Mouse (Mus musculus): Measurements from ENCODE around the gene Sh3rf3. TPM values are rescaled to one million over a fixed set of nuclear protein-coding genes. Genes with fewer than 3 reads are reported as not detected.

The Sh3rf3 gene
- polyA plus RNA-seq, 1 experiment, result 0.44 TPM

DNA sequence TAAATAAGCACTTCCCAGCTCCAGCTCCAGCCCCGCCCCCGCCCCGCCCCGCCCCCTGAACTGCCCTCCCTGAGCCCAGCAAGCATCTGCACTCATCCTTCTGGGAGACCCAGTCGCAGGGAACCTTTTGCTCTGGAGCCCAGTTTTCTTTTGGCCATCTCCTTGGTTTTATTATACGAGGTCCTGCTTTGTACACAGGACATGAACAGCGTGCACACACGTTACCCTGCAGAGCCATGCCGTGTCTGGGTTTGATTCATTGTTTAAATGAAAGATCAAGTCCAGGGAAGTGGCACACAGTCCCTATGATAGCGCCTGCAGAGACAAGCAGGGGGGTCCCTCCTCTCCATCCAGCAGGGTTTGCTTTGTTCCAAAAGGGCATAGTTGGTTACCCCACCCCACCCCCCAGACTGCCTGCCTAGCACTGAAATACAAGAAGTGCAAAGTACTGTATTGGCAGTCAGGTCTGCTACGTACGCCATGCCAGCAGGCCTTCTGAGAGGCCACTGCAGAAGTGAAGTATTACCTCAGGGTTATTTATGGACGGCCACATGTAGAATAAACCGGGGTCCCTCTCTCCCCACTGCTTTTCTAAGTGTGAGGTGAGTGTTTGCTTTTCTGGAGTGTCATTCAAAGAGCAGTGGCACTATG is 41.5 kb downstream of the Sh3rf3 start:
- no peaks in the 10 kb centered on the region for H3K4me1 ChIP-seq (ENCODE audit: control insufficient read depth, insufficient read depth, insufficient read length, low read length)
- no peaks in the 10 kb centered on the region for H3K27me3 ChIP-seq (ENCODE audit: control insufficient read depth, insufficient read depth, low read length)
- H3K36me3 ChIP-seq (ENCODE audit: control insufficient read depth, insufficient read depth, low read length), result no peaks in the 10 kb centered on the region
- TF ChIP-seq CTCF (IDR thresholded peaks at IDR 0.05; ENCODE audit: extremely low read depth, insufficient read length, insufficient replicate concordance, low read depth, low read length) (no peak), POLR2A (IDR thresholded peaks at IDR 0.05; ENCODE audit: low read depth, low read length) (no peak)
- H3K27ac ChIP-seq (ENCODE audit: insufficient read depth, low read depth, low read length), result no peak overlapping the region
- 15% methylated on average over 14 of the region's 14 CpGs for WGBS
- no peak overlapping the region for H3K4me3 ChIP-seq (ENCODE audit: low read depth, low read length)

DNA sequence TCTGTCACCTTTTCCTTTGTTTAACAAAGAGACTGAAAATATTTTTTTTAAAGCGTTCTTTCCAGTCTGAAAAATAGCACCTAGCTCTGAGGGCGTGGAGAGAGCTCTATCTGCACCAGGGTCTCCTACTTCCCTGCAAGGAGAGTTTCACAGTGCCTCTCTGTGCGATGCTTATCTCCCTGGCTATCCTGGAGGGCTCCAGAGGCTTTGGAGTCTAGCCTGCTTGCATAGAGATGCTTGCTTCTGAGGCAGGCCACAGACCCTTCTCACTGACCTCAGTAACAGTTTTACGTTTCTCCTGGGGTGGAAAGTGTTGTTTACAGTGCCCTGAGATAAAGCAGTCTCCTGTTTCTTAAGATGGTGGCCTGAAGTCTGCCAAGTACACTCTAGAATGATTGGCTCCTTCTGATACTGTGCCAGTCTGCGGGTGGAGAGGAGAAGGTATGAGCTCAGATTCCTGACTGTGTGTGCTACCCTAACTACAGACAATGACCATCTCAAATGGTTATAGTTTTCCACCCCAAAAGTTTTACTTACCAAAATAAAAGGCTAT is 42.1 kb downstream of the Sh3rf3 start:
- no peak overlapping the region for H3K27ac ChIP-seq (ENCODE audit: insufficient read depth, low read depth, low read length)
- H3K27me3 ChIP-seq (ENCODE audit: control insufficient read depth, insufficient read depth, low read length), result no peaks in the 10 kb centered on the region
- H3K4me3 ChIP-seq (ENCODE audit: low read depth, low read length), result no peak overlapping the region
- no peaks in the 10 kb centered on the region for H3K4me1 ChIP-seq (ENCODE audit: control insufficient read depth, insufficient read depth, insufficient read length, low read length)
- H3K36me3 ChIP-seq (ENCODE audit: control insufficient read depth, insufficient read depth, low read length), result no peaks in the 10 kb centered on the region
- WGBS, result 39% methylated on average over 5 of the region's 5 CpGs
- TF ChIP-seq CTCF (IDR thresholded peaks at IDR 0.05; ENCODE audit: extremely low read depth, insufficient read length, insufficient replicate concordance, low read depth, low read length) (no peak), POLR2A (IDR thresholded peaks at IDR 0.05; ENCODE audit: low read depth, low read length) (no peak)

DNA sequence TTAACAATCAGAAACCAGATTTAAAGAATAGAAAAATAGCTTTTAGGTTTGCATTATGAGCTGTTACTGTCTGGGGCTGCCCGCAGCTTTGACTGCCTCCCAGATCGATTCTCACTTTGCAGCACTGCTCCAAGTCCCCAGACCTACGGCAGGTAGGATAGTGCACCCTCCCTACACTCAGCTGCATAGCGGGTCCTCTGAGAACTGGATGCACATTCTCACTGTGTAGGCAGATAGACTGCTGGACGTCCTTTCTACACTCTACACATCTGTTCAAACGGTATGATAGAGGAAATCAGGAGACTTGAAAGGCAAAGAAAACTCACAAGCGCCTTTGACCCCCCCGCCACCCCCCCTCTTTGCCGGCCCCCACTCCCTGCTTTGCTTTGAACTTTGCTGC is 42.7 kb downstream of the Sh3rf3 start:
- no peaks in the 10 kb centered on the region for H3K36me3 ChIP-seq (ENCODE audit: control insufficient read depth, insufficient read depth, low read length)
- no peaks in the 10 kb centered on the region for H3K27me3 ChIP-seq (ENCODE audit: control insufficient read depth, insufficient read depth, low read length)
- no peak overlapping the region for H3K27ac ChIP-seq (ENCODE audit: insufficient read depth, low read depth, low read length)
- no peaks in the 10 kb centered on the region for H3K4me1 ChIP-seq (ENCODE audit: control insufficient read depth, insufficient read depth, insufficient read length, low read length)
- 64% methylated on average over 9 of the region's 9 CpGs for WGBS
- no peak overlapping the region for H3K4me3 ChIP-seq (ENCODE audit: low read depth, low read length)
- no peak for TF ChIP-seq CTCF (IDR thresholded peaks at IDR 0.05; ENCODE audit: extremely low read depth, insufficient read length, insufficient replicate concordance, low read depth, low read length)
- no peak for TF ChIP-seq POLR2A (IDR thresholded peaks at IDR 0.05; ENCODE audit: low read depth, low read length)

DNA sequence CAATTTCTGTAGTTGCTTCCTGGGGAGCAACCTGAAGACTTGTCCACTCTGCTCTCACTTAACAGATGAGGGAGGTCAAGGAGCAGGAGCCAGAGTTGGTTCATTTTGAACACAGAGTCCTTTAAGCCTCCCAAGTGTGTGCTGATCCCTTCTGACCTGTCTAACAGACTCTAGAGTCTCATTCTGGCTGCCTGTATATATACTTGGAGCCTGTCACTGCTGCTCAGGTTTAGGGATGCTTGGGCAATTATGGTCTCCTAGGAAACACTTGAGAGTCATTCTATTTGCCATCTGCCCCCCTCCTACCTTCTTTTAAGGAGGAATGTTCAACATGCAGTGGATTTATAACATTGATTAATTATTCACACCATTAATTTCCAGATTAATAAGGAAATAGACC is 43.6 kb downstream of the Sh3rf3 start:
- H3K27ac ChIP-seq (ENCODE audit: insufficient read depth, low read depth, low read length), result no peak overlapping the region
- no peaks in the 10 kb centered on the region for H3K27me3 ChIP-seq (ENCODE audit: control insufficient read depth, insufficient read depth, low read length)
- no peak for TF ChIP-seq POLR2A (IDR thresholded peaks at IDR 0.05; ENCODE audit: low read depth, low read length)
- no peak for TF ChIP-seq CTCF (IDR thresholded peaks at IDR 0.05; ENCODE audit: extremely low read depth, insufficient read length, insufficient replicate concordance, low read depth, low read length)
- no peaks in the 10 kb centered on the region for H3K4me1 ChIP-seq (ENCODE audit: control insufficient read depth, insufficient read depth, insufficient read length, low read length)
- H3K36me3 ChIP-seq (ENCODE audit: control insufficient read depth, insufficient read depth, low read length), result no peaks in the 10 kb centered on the region
- H3K4me3 ChIP-seq (ENCODE audit: low read depth, low read length), result no peak overlapping the region

DNA sequence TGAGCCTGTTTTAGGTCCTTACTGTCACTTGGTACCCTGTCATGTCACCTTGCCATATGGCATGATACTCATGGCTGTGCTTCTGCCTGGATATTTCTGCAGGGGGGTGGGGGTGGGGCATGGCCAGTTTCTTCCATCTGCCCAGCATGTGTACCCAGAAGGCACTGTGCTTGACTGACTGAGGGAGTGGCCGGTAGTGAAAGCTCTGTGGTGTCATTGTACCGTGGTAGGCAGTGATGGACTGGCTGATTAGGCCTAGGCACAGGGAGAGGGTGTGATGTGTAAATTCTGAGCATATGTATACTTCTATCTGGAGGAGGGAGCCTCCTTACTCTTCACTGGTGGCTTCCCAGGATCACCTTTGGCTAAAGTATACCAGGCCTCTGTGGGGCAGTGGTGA is 51.6 kb downstream of the Sh3rf3 start:
- Histone ChIP-seq H3K36me3 (ENCODE audit: control insufficient read depth, insufficient read depth, low read length) (no peaks in the 10 kb centered on the region), H3K4me1 (ENCODE audit: control insufficient read depth, insufficient read depth, insufficient read length, low read length) (no peaks in the 10 kb centered on the region), H3K27me3 (ENCODE audit: control insufficient read depth, insufficient read depth, low read length) (no peaks in the 10 kb centered on the region), H3K4me3 (ENCODE audit: low read depth, low read length) (no peak overlapping the region), H3K27ac (ENCODE audit: insufficient read depth, low read depth, low read length) (no peak overlapping the region)
- WGBS, result 56% methylated on average over 2 of the region's 2 CpGs
- TF ChIP-seq CTCF (IDR thresholded peaks at IDR 0.05; ENCODE audit: extremely low read depth, insufficient read length, insufficient replicate concordance, low read depth, low read length), result no peak
- TF ChIP-seq POLR2A (IDR thresholded peaks at IDR 0.05; ENCODE audit: low read depth, low read length), result no peak

DNA sequence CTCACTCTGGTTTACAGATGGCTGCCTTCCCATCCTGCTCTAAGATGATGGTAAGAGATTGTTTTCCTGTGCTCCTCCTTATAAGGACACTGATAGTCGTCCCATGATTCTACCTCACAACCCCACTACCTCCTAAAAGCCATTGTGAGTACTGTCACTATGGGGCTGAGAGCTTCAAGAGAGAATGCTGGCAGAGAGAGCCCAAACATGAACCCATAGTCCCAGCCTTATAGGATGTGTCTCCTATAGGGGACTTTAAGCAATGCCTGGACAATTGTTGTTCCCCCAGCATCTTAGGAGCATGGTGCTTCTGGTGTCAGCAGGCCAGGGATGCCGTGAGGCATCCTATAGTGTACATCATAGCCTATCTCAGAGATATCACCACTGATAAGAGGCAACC is 54.4 kb downstream of the Sh3rf3 start:
- Histone ChIP-seq H3K4me1 (ENCODE audit: control insufficient read depth, insufficient read depth, insufficient read length, low read length) (no peaks in the 10 kb centered on the region), H3K4me3 (ENCODE audit: low read depth, low read length) (no peak overlapping the region), H3K36me3 (ENCODE audit: control insufficient read depth, insufficient read depth, low read length) (no peaks in the 10 kb centered on the region), H3K27me3 (ENCODE audit: control insufficient read depth, insufficient read depth, low read length) (no peaks in the 10 kb centered on the region), H3K27ac (ENCODE audit: insufficient read depth, low read depth, low read length) (no peak overlapping the region)
- TF ChIP-seq POLR2A (IDR thresholded peaks at IDR 0.05; ENCODE audit: low read depth, low read length) (no peak), CTCF (IDR thresholded peaks at IDR 0.05; ENCODE audit: extremely low read depth, insufficient read length, insufficient replicate concordance, low read depth, low read length) (no peak)
- 73% methylated on average over 2 of the region's 2 CpGs for WGBS

DNA sequence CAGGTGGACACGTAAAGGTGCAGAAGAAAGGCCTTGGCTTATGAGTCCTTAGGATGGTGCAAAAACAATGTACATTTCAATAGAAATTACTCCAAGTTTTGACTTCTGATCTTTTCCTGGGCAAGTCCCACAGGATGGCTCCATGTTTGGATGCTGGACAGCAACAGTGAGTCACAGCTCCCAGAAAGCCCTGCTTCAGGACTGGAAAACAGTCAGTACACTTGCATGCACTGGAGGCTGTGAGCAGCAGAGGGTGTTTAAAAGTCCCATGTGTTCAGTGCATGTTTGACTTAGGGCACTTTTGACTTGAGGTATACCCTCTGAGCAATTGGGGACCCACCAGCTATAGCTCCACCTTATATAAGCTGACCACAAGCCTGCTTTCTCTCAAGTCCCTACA is 56.7 kb downstream of the Sh3rf3 start:
- WGBS, result 78% methylated on average over 1 of the region's 1 CpGs
- H3K36me3 ChIP-seq (ENCODE audit: control insufficient read depth, insufficient read depth, low read length), result no peaks in the 10 kb centered on the region
- no peak overlapping the region for H3K4me3 ChIP-seq (ENCODE audit: low read depth, low read length)
- H3K27me3 ChIP-seq (ENCODE audit: control insufficient read depth, insufficient read depth, low read length), result no peaks in the 10 kb centered on the region
- TF ChIP-seq CTCF (IDR thresholded peaks at IDR 0.05; ENCODE audit: extremely low read depth, insufficient read length, insufficient replicate concordance, low read depth, low read length) (no peak), POLR2A (IDR thresholded peaks at IDR 0.05; ENCODE audit: low read depth, low read length) (no peak)
- H3K27ac ChIP-seq (ENCODE audit: insufficient read depth, low read depth, low read length), result no peak overlapping the region
- H3K4me1 ChIP-seq (ENCODE audit: control insufficient read depth, insufficient read depth, insufficient read length, low read length), result no peaks in the 10 kb centered on the region

All from small intestine, adult 2 months (tissue).